Mouse (Mus musculus): ENCODE results near the gene Tle3.

Tle3 gene

GRCm38 (mm10) chr9:61358933-61359332, 13.2 kb upstream of the Tle3 start:
- DNase-seq (ENCODE audit: low read depth, low spot score): no peak

- DNase-seq (ENCODE audit: low read depth, low spot score): no peak
Measured at GRCm38 (mm10) chr9:61359741-61360140, 12.4 kb upstream of the Tle3 start.

GRCm38 (mm10) chr9:61360163-61360562, 12.0 kb upstream of the Tle3 start:
- DNase-seq (ENCODE audit: low read depth, low spot score): no peak

GRCm38 (mm10) chr9:61360727-61361631, 11.2 kb upstream of the Tle3 start:
- DNase-seq (ENCODE audit: low read depth, low spot score): no peak

- DNase-seq (ENCODE audit: low read depth, low spot score): no peak
Measured at GRCm38 (mm10) chr9:61363194-61363593, 9.0 kb upstream of the Tle3 start.

GRCm38 (mm10) chr9:61366108-61366507, 6.1 kb upstream of the Tle3 start:
- no peak for DNase-seq (ENCODE audit: low read depth, low spot score)

GRCm38 (mm10) chr9:61367156-61367555, 5.0 kb upstream of the Tle3 start:
- no peak for DNase-seq (ENCODE audit: low read depth, low spot score)

- DNase-seq (ENCODE audit: low read depth, low spot score): peak; percentile 29
Measured at GRCm38 (mm10) chr9:61367857-61368566, 4.2 kb upstream of the Tle3 start.

- DNase-seq (ENCODE audit: low read depth, low spot score): no peak
Measured at GRCm38 (mm10) chr9:61368567-61369240, 3.5 kb upstream of the Tle3 start.

GRCm38 (mm10) chr9:61369316-61370273, 2.6 kb upstream of the Tle3 start:
- peak; percentile 83 for DNase-seq (ENCODE audit: low read depth, low spot score)

GRCm38 (mm10) chr9:61370454-61370888, 1.7 kb upstream of the Tle3 start:
- DNase-seq (ENCODE audit: low read depth, low spot score): peak; percentile 99

GRCm38 (mm10) chr9:61370889-61371754, 1.0 kb upstream of the Tle3 start:
- DNase-seq (ENCODE audit: low read depth, low spot score): peak; percentile 63

- DNase-seq (ENCODE audit: low read depth, low spot score): no peak
Measured at GRCm38 (mm10) chr9:61372510-61372975, 377 bp downstream of the Tle3 start.

GRCm38 (mm10) chr9:61372976-61373633, 939 bp downstream of the Tle3 start:
- peak; percentile 76 for DNase-seq (ENCODE audit: low read depth, low spot score)

GRCm38 (mm10) chr9:61373634-61373941, 1.4 kb downstream of the Tle3 start:
- no peak for DNase-seq (ENCODE audit: low read depth, low spot score)

- peak; percentile 61 for DNase-seq (ENCODE audit: low read depth, low spot score)
Measured at GRCm38 (mm10) chr9:61373942-61374900, 2.1 kb downstream of the Tle3 start.

- DNase-seq (ENCODE audit: low read depth, low spot score): no peak
Measured at GRCm38 (mm10) chr9:61375002-61375401, 2.8 kb downstream of the Tle3 start.

GRCm38 (mm10) chr9:61375802-61376561, 3.8 kb downstream of the Tle3 start:
- DNase-seq (ENCODE audit: low read depth, low spot score): no peak

Data from CD4-positive, CD25-positive, alpha-beta regulatory T cell, adult 2 months (primary cell).